8 mouse cellular contexts compared by ENCODE assay signal in genomic region chr9:57940861-57941638, GRCm38 (mm10). TPM values are rescaled to one million over a fixed set of nuclear protein-coding genes. Genes with fewer than 3 reads are reported as not detected.
A peak's percentile ranks its signal among the peaks of the same experiment; 100 is the strongest.
DNase-seq lines count a peak whose midpoint lies in the region; ATAC-seq and TF ChIP-seq lines count a peak whose summit lies in the region.

No protein-coding gene starts in this region.

- no peak for ATAC-seq in embryonic facial prominence, embryonic 15.5 days (ENCODE audit: insufficient number of reproducible peaks, low FRiP score, low TSS enrichment, low read depth)
- peak; percentile 4; the same call in 1 of the 2 replicates for ATAC-seq in intestine, embryonic 15.5 days
- peak; percentile 35 for ATAC-seq in neural tube, embryonic 12.5 days (ENCODE audit: low FRiP score, low read depth)

- H3K4me2 ChIP-seq in embryonic facial prominence, embryonic 15.5 days (replicated peaks), result peak overlapping the region; percentile 99
- peak overlapping the region; percentile 100 for H3K4me2 ChIP-seq in intestine, embryonic 15.5 days (replicated peaks)
- peak overlapping the region; percentile 94 for H3K4me2 ChIP-seq in neural tube, embryonic 12.5 days (replicated peaks)

- no peaks in the 10 kb centered on the region for H3K36me3 ChIP-seq in heart, embryonic 10.5 days
- no peaks in the 10 kb centered on the region for H3K36me3 ChIP-seq in ES-Bruce4 (ENCODE audit: control insufficient read depth, insufficient read depth, low read length, poor library complexity, severe bottlenecking)
- no peaks in the 10 kb centered on the region for H3K36me3 ChIP-seq in embryonic facial prominence, embryonic 15.5 days
- H3K36me3 ChIP-seq in intestine, embryonic 15.5 days, result no peaks in the 10 kb centered on the region
- H3K36me3 ChIP-seq in neural tube, embryonic 12.5 days, result no peaks in the 10 kb centered on the region

- TF ChIP-seq CTCF in ES-Bruce4 (IDR thresholded peaks at IDR 0.05; ENCODE audit: low read depth, low read length), result no peak

- 5% methylated on average over 28 of the region's 28 CpGs for WGBS in heart, embryonic 10.5 days
- WGBS in embryonic facial prominence, embryonic 15.5 days, result 5% methylated on average over 28 of the region's 28 CpGs
- 6% methylated on average over 28 of the region's 28 CpGs for WGBS in intestine, embryonic 15.5 days
- 6% methylated on average over 28 of the region's 28 CpGs for WGBS in neural tube, embryonic 12.5 days

- no peak for TF ChIP-seq EP300 in ES-Bruce4 (IDR thresholded peaks at IDR 0.05; ENCODE audit: insufficient read depth, low read depth, low read length)

- H3K27me3 ChIP-seq in heart, embryonic 10.5 days (ENCODE audit: insufficient read depth, poor library complexity, severe bottlenecking), result peaks cover 91% of the 10 kb centered on the region
- H3K27me3 ChIP-seq in ES-Bruce4 (ENCODE audit: control insufficient read depth, insufficient read depth, low read length, poor library complexity, severe bottlenecking), result peaks cover 8% of the 10 kb centered on the region; the same call in 1 of the 2 replicates
- H3K27me3 ChIP-seq in embryonic facial prominence, embryonic 15.5 days, result peaks cover 56% of the 10 kb centered on the region
- H3K27me3 ChIP-seq in intestine, embryonic 15.5 days (replicated peaks), result peaks cover 46% of the 10 kb centered on the region
- H3K27me3 ChIP-seq in neural tube, embryonic 12.5 days (replicated peaks), result peaks cover 31% of the 10 kb centered on the region

- no peaks in the 10 kb centered on the region for H3K9me3 ChIP-seq in heart, embryonic 10.5 days
- H3K9me3 ChIP-seq in ES-Bruce4 (replicated peaks; ENCODE audit: control insufficient read depth, insufficient read depth, low read length, poor library complexity, severe bottlenecking), result no peaks in the 10 kb centered on the region
- H3K9me3 ChIP-seq in embryonic facial prominence, embryonic 15.5 days (replicated peaks), result no peaks in the 10 kb centered on the region
- no peaks in the 10 kb centered on the region for H3K9me3 ChIP-seq in intestine, embryonic 15.5 days
- H3K9me3 ChIP-seq in neural tube, embryonic 12.5 days, result no peaks in the 10 kb centered on the region

- H3K4me3 ChIP-seq in heart, embryonic 10.5 days, result peak overlapping the region; percentile 87
- peak overlapping the region; percentile 86 for H3K4me3 ChIP-seq in ES-Bruce4 (ENCODE audit: low read depth, low read length)
- H3K4me3 ChIP-seq in embryonic facial prominence, embryonic 15.5 days (replicated peaks), result peak overlapping the region; percentile 70
- H3K4me3 ChIP-seq in intestine, embryonic 15.5 days (replicated peaks), result peak overlapping the region; percentile 78
- peak overlapping the region; percentile 82 for H3K4me3 ChIP-seq in neural tube, embryonic 12.5 days

- no peak for DNase-seq in heart, embryonic 10.5 days (ENCODE audit: low spot score)
- DNase-seq in heart, adult 8-10 months (ENCODE audit: low spot score), result no peak
- no peak for DNase-seq in natural killer cell, adult 2 months (ENCODE audit: low spot score in 2 of 2)
- no peak for DNase-seq in kidney, postnatal 25 days

- no peak for TF ChIP-seq POLR2A in ES-Bruce4 (IDR thresholded peaks at IDR 0.05; ENCODE audit: insufficient read depth, low read length)

- peak overlapping the region; percentile 82; the same call in 1 of the 2 replicates for H3K27ac ChIP-seq in heart, embryonic 10.5 days
- no peak overlapping the region for H3K27ac ChIP-seq in ES-Bruce4 (ENCODE audit: insufficient read depth, low read length)
- H3K27ac ChIP-seq in embryonic facial prominence, embryonic 15.5 days (replicated peaks), result no peak overlapping the region
- no peak overlapping the region for H3K27ac ChIP-seq in intestine, embryonic 15.5 days
- H3K27ac ChIP-seq in neural tube, embryonic 12.5 days, result peak overlapping the region; percentile 81; the same call in 1 of the 2 replicates

- peak overlapping the region; percentile 14 for H3K9ac ChIP-seq in ES-Bruce4 (ENCODE audit: low read depth, poor library complexity, severe bottlenecking)
- H3K9ac ChIP-seq in embryonic facial prominence, embryonic 15.5 days, result peak overlapping the region; percentile 53; the same call in 1 of the 2 replicates
- H3K9ac ChIP-seq in intestine, embryonic 15.5 days, result peak overlapping the region; percentile 72
- H3K9ac ChIP-seq in neural tube, embryonic 12.5 days, result peak overlapping the region; percentile 89

- peaks cover 42% of the 10 kb centered on the region for H3K4me1 ChIP-seq in heart, embryonic 10.5 days
- H3K4me1 ChIP-seq in ES-Bruce4 (ENCODE audit: control insufficient read depth, insufficient read depth, low read length), result no peaks in the 10 kb centered on the region
- peaks cover 37% of the 10 kb centered on the region for H3K4me1 ChIP-seq in embryonic facial prominence, embryonic 15.5 days
- H3K4me1 ChIP-seq in intestine, embryonic 15.5 days (replicated peaks), result peaks cover 14% of the 10 kb centered on the region
- peaks cover 31% of the 10 kb centered on the region for H3K4me1 ChIP-seq in neural tube, embryonic 12.5 days

RNA-seq across cellular contexts. Expression of gene Sema7a, which starts 1.1 kb away (rescaled TPM):
- 0.16 TPM in 1 of 2 replicates, not detected in the other for polyA plus RNA-seq in heart, embryonic 10.5 days (2016; fragmentation: Nextera tagmentation; extraction: Ambion mirVana)
- total RNA-seq in heart, adult 8-10 months (2022), result 10 to 100 TPM; 20.4 to 24.8 (median 24.5) TPM
- 1.7 and 2.1 TPM in 2 replicates for polyA plus RNA-seq in ES-Bruce4 (2011; ENCODE audit: insufficient read depth, insufficient read length, low read depth, missing spikeins)
- 0.65 and 0.93 TPM in 2 replicates for polyA plus RNA-seq in embryonic facial prominence, embryonic 15.5 days (2015; fragmentation: Nextera tagmentation; extraction: Ambion mirVana)
- polyA plus RNA-seq in intestine, embryonic 15.5 days (2015; fragmentation: Nextera tagmentation; extraction: Ambion mirVana), result 0.58 and 0.89 TPM in 2 replicates
- 0.85 and 1.3 TPM in 2 replicates for polyA plus RNA-seq in neural tube, embryonic 12.5 days (2016; fragmentation: Nextera tagmentation; extraction: Ambion mirVana)

RNA-seq across cellular contexts. Expression of gene Ubl7, which starts 30.3 kb away (rescaled TPM):
- polyA plus RNA-seq in heart, embryonic 10.5 days (2016; fragmentation: Nextera tagmentation; extraction: Ambion mirVana), result 110 TPM in 2 replicates
- 10 to 100 TPM; 72.5 to 82.8 (median 80.1) TPM for total RNA-seq in heart, adult 8-10 months (2022)
- polyA plus RNA-seq in ES-Bruce4 (2011; ENCODE audit: insufficient read depth, insufficient read length, low read depth, missing spikeins), result 67.5 and 69.1 TPM in 2 replicates
- 108 and 117 TPM in 2 replicates for polyA plus RNA-seq in embryonic facial prominence, embryonic 15.5 days (2015; fragmentation: Nextera tagmentation; extraction: Ambion mirVana)
- 89.0 and 91.1 TPM in 2 replicates for polyA plus RNA-seq in intestine, embryonic 15.5 days (2015; fragmentation: Nextera tagmentation; extraction: Ambion mirVana)
- 148 and 153 TPM in 2 replicates for polyA plus RNA-seq in neural tube, embryonic 12.5 days (2016; fragmentation: Nextera tagmentation; extraction: Ambion mirVana)

Comparison
In these comparisons a context has a peak if more than half of its experiments do, and no peak if none do; other contexts are left out.
1. H3K27ac ChIP-seq: peak in heart, embryonic 10.5 days (single experiment) and neural tube, embryonic 12.5 days (single experiment); none in ES-Bruce4 (single experiment), embryonic facial prominence, embryonic 15.5 days (single experiment) and intestine, embryonic 15.5 days (single experiment).
2. H3K9ac ChIP-seq: peak in every context shown above with its lines; median percentile 89 in neural tube, embryonic 12.5 days; 72 in intestine, embryonic 15.5 days; 53 in embryonic facial prominence, embryonic 15.5 days; 14 in ES-Bruce4.
3. Peak in every context shown above with its lines, with median percentiles within 50 percentile points of each other: H3K4me3 ChIP-seq and H3K4me2 ChIP-seq.